In genomic region chr2:141505451-141505850, GRCm38 (mm10) we compare ENCODE assay signal across 25 mouse cellular contexts.
"Had no signal": no experiment of that assay in that cellular context is flagged by ENCODE, and none has a peak within 500 bp of the region (broad histone marks: within the 10 kb centered on the region; RNA-seq: fewer than 3 reads in every experiment).

No protein-coding gene starts in this region.

- DNase-seq: gastrocnemius, adult 2 months; gastrocnemius, postnatal 10 days; gastrocnemius, postnatal 25 days; heart, adult 18-20 months; heart, postnatal 10 days; heart, postnatal 4 days; kidney, adult 9 months; liver; liver, embryonic 13.5 days; liver, postnatal 0 days had no signal

- ATAC-seq: hindbrain, embryonic 16.5 days; inflammation-experienced regulatory T-cells, adult 6 months; intestine, embryonic 15.5 days; intestine, postnatal 0 days; liver, postnatal 0 days had no signal

- H3K27ac ChIP-seq: gastrocnemius, adult 2 months; heart, embryonic 10.5 days; hindbrain, embryonic 10.5 days; hindbrain, embryonic 12.5 days; hindbrain, embryonic 14.5 days; intestine, embryonic 15.5 days; layer of hippocampus, adult 2 months; left cerebral cortex, adult 2 months; limb, embryonic 10.5 days; limb, embryonic 12.5 days; liver, embryonic 13.5 days; liver, embryonic 15.5 days had no signal

- H3K4me2 ChIP-seq: heart, embryonic 12.5 days; hindbrain, embryonic 12.5 days; hindbrain, embryonic 14.5 days; intestine, embryonic 15.5 days; limb, embryonic 12.5 days; liver, embryonic 11.5 days; liver, embryonic 13.5 days; liver, embryonic 15.5 days had no signal

- H3K4me1 ChIP-seq: heart, embryonic 10.5 days; heart, embryonic 12.5 days; intestine, embryonic 15.5 days; limb, embryonic 10.5 days; limb, embryonic 12.5 days; liver, embryonic 13.5 days; liver, embryonic 15.5 days had no signal

- H3K27me3 ChIP-seq: heart, embryonic 12.5 days; hindbrain, embryonic 12.5 days; intestine, embryonic 15.5 days; limb, embryonic 12.5 days; liver, embryonic 13.5 days; liver, embryonic 15.5 days had no signal

- H3K9me3 ChIP-seq: heart, embryonic 10.5 days; heart, embryonic 12.5 days; hindbrain, embryonic 10.5 days; hindbrain, embryonic 12.5 days; intestine, embryonic 15.5 days; limb, embryonic 10.5 days; limb, embryonic 12.5 days; liver, embryonic 13.5 days; liver, embryonic 15.5 days had no signal

- H3K9ac ChIP-seq: heart, embryonic 12.5 days; hindbrain, embryonic 12.5 days; hindbrain, embryonic 14.5 days; intestine, embryonic 15.5 days; limb, embryonic 12.5 days; liver, embryonic 13.5 days; liver, embryonic 15.5 days; liver, postnatal 0 days had no signal

- H3K4me3 ChIP-seq: gastrocnemius, adult 2 months; heart, embryonic 10.5 days; heart, embryonic 12.5 days; hindbrain, embryonic 10.5 days; hindbrain, embryonic 12.5 days; intestine, embryonic 15.5 days; layer of hippocampus, adult 2 months; left cerebral cortex, adult 2 months; limb, embryonic 10.5 days; limb, embryonic 12.5 days; liver, embryonic 13.5 days; liver, embryonic 15.5 days had no signal

- H3K36me3 ChIP-seq: heart, embryonic 10.5 days; heart, embryonic 12.5 days; hindbrain, embryonic 10.5 days; hindbrain, embryonic 12.5 days; intestine, embryonic 15.5 days; limb, embryonic 10.5 days; limb, embryonic 12.5 days; liver, embryonic 13.5 days; liver, embryonic 15.5 days had no signal
